Mouse (Mus musculus): ENCODE results near the gene Rfc4. TPM values are rescaled to one million over a fixed set of nuclear protein-coding genes. Genes with fewer than 3 reads are reported as not detected.

The Rfc4 gene
- polyA plus RNA-seq, 1 experiment from 2014 or later: 77.3 TPM

DNA sequence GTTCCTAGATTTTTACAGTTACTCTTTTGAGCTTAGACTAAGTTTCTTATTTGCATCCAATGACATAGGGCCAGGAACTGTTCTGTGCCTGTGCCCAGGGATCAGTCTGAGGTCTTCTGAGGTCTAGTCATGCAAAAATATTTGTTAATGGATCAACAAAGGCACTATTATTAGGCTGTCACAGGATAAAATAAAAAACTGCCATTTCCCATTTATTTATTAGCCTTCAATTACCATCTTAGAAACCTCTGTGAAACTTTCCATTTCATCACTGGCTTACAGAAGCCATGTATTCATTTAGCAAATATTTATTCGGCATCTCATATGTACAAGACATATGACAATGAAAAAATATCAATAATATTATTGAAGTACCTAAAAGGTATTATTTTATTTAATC is 39.1 kb upstream of the Rfc4 start:
- WGBS: 93% methylated on average over 1 of the region's 1 CpGs
- H3K27me3 ChIP-seq (ENCODE audit: insufficient read depth, low read length): no peaks in the 10 kb centered on the region
- H3K27ac ChIP-seq: no peak overlapping the region
- H3K9me3 ChIP-seq (replicated peaks; ENCODE audit: low read length): no peaks in the 10 kb centered on the region
- no peaks in the 10 kb centered on the region for H3K36me3 ChIP-seq (ENCODE audit: insufficient read depth, low read length)
- H3K4me2 ChIP-seq (ENCODE audit: low read length): no peak overlapping the region
- no peak overlapping the region for H3K4me3 ChIP-seq (replicated peaks; ENCODE audit: low read depth, low read length)
- TF ChIP-seq CTCF (IDR thresholded peaks at IDR 0.05; ENCODE audit: low read depth): no peak
- H3K4me1 ChIP-seq (replicated peaks; ENCODE audit: insufficient read depth, low read length): no peaks in the 10 kb centered on the region
- H3K9ac ChIP-seq (ENCODE audit: low read depth, low read length): no peak overlapping the region
- ATAC-seq (replicated peaks; ENCODE audit: low FRiP score, low read depth) (no peak), DNase-seq (ENCODE audit: low spot score) (no peak)

DNA sequence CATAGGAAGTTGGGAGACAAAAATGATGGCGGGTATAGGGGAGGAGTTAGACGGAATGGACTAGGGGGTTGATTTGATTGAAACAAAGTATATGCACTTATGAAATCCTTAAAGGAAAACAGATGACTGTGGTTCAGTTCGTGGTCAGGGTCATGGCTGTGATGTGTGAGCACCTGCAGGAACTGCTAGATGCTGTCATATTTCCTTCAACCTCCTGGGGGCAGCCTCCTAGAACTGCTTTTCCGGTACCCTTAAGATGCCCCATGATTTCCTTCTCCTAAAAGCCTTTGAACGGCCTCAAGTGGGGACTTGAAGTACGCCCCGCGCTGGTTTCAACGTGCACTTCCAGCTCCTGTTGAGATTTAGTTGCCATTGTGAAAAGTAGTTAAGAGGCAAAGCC is 37.9 kb upstream of the Rfc4 start:
- no peaks in the 10 kb centered on the region for H3K9me3 ChIP-seq (replicated peaks; ENCODE audit: low read length)
- no peak overlapping the region for H3K9ac ChIP-seq (ENCODE audit: low read depth, low read length)
- H3K27me3 ChIP-seq (ENCODE audit: insufficient read depth, low read length): no peaks in the 10 kb centered on the region
- ATAC-seq (replicated peaks; ENCODE audit: low FRiP score, low read depth) (no peak), DNase-seq (ENCODE audit: low spot score) (no peak)
- H3K4me3 ChIP-seq (replicated peaks; ENCODE audit: low read depth, low read length): no peak overlapping the region
- WGBS: 75% methylated on average over 9 of the region's 9 CpGs
- H3K4me2 ChIP-seq (ENCODE audit: low read length): no peak overlapping the region
- TF ChIP-seq CTCF (IDR thresholded peaks at IDR 0.05; ENCODE audit: low read depth): peak; percentile 5; the same call in 1 of the 2 replicates
- no peak overlapping the region for H3K27ac ChIP-seq
- H3K36me3 ChIP-seq (ENCODE audit: insufficient read depth, low read length): no peaks in the 10 kb centered on the region
- no peaks in the 10 kb centered on the region for H3K4me1 ChIP-seq (replicated peaks; ENCODE audit: insufficient read depth, low read length)

DNA sequence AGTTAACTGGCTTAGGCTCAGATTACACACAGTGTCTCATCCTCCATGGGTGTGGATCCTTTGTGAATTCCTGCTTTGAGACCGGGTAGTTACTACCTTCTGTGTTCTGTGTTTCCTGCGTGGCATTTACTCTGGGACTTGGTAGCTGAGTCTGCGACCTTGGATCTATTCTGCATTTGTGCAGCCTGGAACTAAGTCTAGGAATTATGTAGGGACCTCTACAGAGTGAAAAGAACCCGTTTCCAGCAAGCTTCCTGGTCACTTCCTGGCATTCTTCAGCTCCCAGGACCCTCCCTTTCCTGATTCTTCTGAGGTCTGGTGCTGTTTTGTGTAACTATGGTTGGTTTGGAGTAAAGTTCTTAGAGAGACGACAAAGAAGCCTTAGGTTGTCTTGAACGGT is 36.9 kb upstream of the Rfc4 start:
- Histone ChIP-seq H3K27me3 (ENCODE audit: insufficient read depth, low read length) (no peaks in the 10 kb centered on the region), H3K4me1 (replicated peaks; ENCODE audit: insufficient read depth, low read length) (no peaks in the 10 kb centered on the region), H3K9ac (ENCODE audit: low read depth, low read length) (no peak overlapping the region), H3K4me2 (ENCODE audit: low read length) (no peak overlapping the region), H3K27ac (peak overlapping the region; percentile 57; the same call in 1 of the 2 replicates), H3K4me3 (replicated peaks; ENCODE audit: low read depth, low read length) (no peak overlapping the region), H3K9me3 (replicated peaks; ENCODE audit: low read length) (no peaks in the 10 kb centered on the region), H3K36me3 (ENCODE audit: insufficient read depth, low read length) (no peaks in the 10 kb centered on the region)
- no peak for ATAC-seq (replicated peaks; ENCODE audit: low FRiP score, low read depth)
- TF ChIP-seq CTCF (IDR thresholded peaks at IDR 0.05; ENCODE audit: low read depth): no peak
- DNase-seq (ENCODE audit: low spot score): peak; percentile 21
- 68% methylated on average over 6 of the region's 6 CpGs for WGBS

DNA sequence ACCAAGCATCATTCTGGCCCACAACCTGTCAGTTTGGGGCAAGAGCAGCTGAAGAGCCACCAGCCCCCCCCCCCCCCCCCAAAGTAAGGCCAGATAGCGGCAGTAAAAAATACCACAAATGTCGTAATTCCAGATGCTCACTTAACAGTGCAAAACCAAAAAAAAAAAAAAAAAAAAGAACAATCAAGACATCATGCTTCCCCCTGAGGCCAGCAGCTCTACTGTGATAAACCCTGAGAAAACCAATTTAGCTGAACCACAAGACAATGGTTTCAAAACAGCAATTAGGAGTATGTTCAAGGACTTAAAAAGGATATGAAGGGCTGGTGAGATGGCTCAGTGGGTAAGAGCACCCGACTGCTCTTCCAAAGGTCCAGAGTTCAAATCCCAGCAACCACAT is 34.6 kb upstream of the Rfc4 start:
- no peak overlapping the region for H3K4me3 ChIP-seq (replicated peaks; ENCODE audit: low read depth, low read length)
- no peak overlapping the region for H3K27ac ChIP-seq
- H3K9me3 ChIP-seq (replicated peaks; ENCODE audit: low read length): no peaks in the 10 kb centered on the region
- no peaks in the 10 kb centered on the region for H3K4me1 ChIP-seq (replicated peaks; ENCODE audit: insufficient read depth, low read length)
- no peak for TF ChIP-seq CTCF (IDR thresholded peaks at IDR 0.05; ENCODE audit: low read depth)
- no peaks in the 10 kb centered on the region for H3K27me3 ChIP-seq (ENCODE audit: insufficient read depth, low read length)
- 74% methylated on average over 3 of the region's 3 CpGs for WGBS
- no peaks in the 10 kb centered on the region for H3K36me3 ChIP-seq (ENCODE audit: insufficient read depth, low read length)
- no peak for ATAC-seq (replicated peaks; ENCODE audit: low FRiP score, low read depth)
- no peak overlapping the region for H3K9ac ChIP-seq (ENCODE audit: low read depth, low read length)
- no peak overlapping the region for H3K4me2 ChIP-seq (ENCODE audit: low read length)
- DNase-seq (ENCODE audit: low spot score): no peak

DNA sequence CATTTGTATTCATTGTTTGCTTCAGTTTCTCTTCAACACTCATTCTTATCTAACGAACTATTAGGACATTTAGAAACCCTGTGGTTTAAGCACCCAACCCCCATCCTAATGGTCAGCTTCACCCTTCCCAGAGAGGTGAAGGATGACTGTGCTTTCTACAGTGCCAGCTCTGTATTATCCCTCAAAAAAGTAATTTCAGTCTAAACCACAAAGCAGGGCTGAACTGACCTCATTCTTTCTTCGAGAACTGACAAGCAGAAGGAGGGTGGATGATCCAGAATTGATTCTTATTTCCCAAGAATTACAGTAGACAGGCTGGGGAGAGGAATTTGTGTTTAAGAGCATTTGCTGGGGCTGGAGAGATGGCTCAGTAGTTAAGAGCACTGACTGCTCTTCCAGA is 32.2 kb upstream of the Rfc4 start:
- Histone ChIP-seq H3K4me2 (ENCODE audit: low read length) (no peak overlapping the region), H3K9me3 (replicated peaks; ENCODE audit: low read length) (no peaks in the 10 kb centered on the region), H3K9ac (ENCODE audit: low read depth, low read length) (no peak overlapping the region), H3K27me3 (ENCODE audit: insufficient read depth, low read length) (no peaks in the 10 kb centered on the region), H3K36me3 (ENCODE audit: insufficient read depth, low read length) (no peaks in the 10 kb centered on the region), H3K27ac (no peak overlapping the region), H3K4me1 (replicated peaks; ENCODE audit: insufficient read depth, low read length) (no peaks in the 10 kb centered on the region), H3K4me3 (replicated peaks; ENCODE audit: low read depth, low read length) (no peak overlapping the region)
- WGBS: 69% methylated on average over 2 of the region's 2 CpGs
- TF ChIP-seq CTCF (IDR thresholded peaks at IDR 0.05; ENCODE audit: low read depth): no peak
- ATAC-seq (replicated peaks; ENCODE audit: low FRiP score, low read depth): no peak
- no peak for DNase-seq (ENCODE audit: low spot score)

DNA sequence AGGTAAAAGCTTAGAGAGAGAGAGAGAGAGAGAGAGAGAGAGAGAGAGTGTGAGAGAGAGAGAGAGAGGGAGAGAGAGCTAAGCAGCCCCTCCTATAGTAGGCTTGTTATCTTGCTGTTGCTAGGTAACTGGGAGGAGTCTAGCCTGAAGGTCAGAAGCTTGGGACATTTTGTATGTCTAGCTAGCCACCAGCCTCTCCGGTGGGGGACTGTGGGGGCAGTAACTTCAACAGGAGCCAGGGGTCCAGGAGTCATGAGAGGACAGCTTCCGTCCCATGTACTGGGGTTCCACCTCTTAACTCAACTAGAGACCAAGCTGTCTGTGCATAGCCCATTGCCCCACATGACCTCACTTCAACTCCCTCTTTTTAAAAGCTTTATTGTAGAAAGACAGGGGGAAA is 31.4 kb upstream of the Rfc4 start:
- no peak overlapping the region for H3K4me3 ChIP-seq (replicated peaks; ENCODE audit: low read depth, low read length)
- no peaks in the 10 kb centered on the region for H3K27me3 ChIP-seq (ENCODE audit: insufficient read depth, low read length)
- H3K9ac ChIP-seq (ENCODE audit: low read depth, low read length): no peak overlapping the region
- H3K27ac ChIP-seq: no peak overlapping the region
- no peak for DNase-seq (ENCODE audit: low spot score)
- no peak for ATAC-seq (replicated peaks; ENCODE audit: low FRiP score, low read depth)
- no peaks in the 10 kb centered on the region for H3K4me1 ChIP-seq (replicated peaks; ENCODE audit: insufficient read depth, low read length)
- whole genome bisulfite sequencing: 42% methylated on average over 2 of the region's 2 CpGs
- no peak overlapping the region for H3K4me2 ChIP-seq (ENCODE audit: low read length)
- TF ChIP-seq CTCF (IDR thresholded peaks at IDR 0.05; ENCODE audit: low read depth): no peak
- H3K9me3 ChIP-seq (replicated peaks; ENCODE audit: low read length): no peaks in the 10 kb centered on the region
- H3K36me3 ChIP-seq (ENCODE audit: insufficient read depth, low read length): no peaks in the 10 kb centered on the region

DNA sequence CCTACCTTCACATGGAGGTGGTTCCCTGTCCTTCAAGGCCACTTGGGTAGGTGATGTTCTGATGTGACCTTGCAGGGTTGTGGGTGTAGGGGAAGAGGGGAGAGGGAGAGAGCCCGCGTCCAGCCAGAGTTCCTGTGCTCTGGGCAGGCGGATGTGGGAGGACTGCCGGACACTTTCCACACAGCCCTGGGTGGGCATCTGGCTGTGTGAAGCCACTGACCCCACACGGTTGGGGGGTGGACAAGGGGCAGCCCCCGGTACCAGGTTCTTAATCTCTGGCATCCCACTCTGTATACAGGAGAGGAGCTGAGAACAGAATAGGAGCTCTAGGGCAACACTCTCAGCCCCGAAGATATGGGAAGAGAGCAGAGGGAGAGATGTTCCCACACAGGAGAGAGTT is 30.8 kb upstream of the Rfc4 start:
- Histone ChIP-seq H3K36me3 (ENCODE audit: insufficient read depth, low read length) (no peaks in the 10 kb centered on the region), H3K4me3 (replicated peaks; ENCODE audit: low read depth, low read length) (no peak overlapping the region), H3K4me1 (replicated peaks; ENCODE audit: insufficient read depth, low read length) (no peaks in the 10 kb centered on the region), H3K9ac (ENCODE audit: low read depth, low read length) (no peak overlapping the region), H3K27me3 (ENCODE audit: insufficient read depth, low read length) (no peaks in the 10 kb centered on the region), H3K9me3 (replicated peaks; ENCODE audit: low read length) (no peaks in the 10 kb centered on the region), H3K4me2 (ENCODE audit: low read length) (no peak overlapping the region), H3K27ac (no peak overlapping the region)
- 90% methylated on average over 7 of the region's 7 CpGs for WGBS
- TF ChIP-seq CTCF (IDR thresholded peaks at IDR 0.05; ENCODE audit: low read depth): no peak
- no peak for ATAC-seq (replicated peaks; ENCODE audit: low FRiP score, low read depth)
- DNase-seq (ENCODE audit: low spot score): no peak

Measured in kidney, postnatal 0 days (tissue).